Mouse (Mus musculus) kidney, adult 11 months (tissue): ENCODE results near the gene Baat.
A peak's percentile ranks its signal among the peaks of the same experiment; 100 is the strongest.
"Not testable (repeated sequence)": the region's sequence is repeated elsewhere in the genome, so short reads cannot be mapped to it uniquely, and the experiment has no call there.

Experiments
- DNase-seq: peaks from one replicate; pipeline ENCODE4 v3.0.0; 2022

Baat gene

GRCm38 (mm10) chr4:49480896-49481295 is 25.5 kb downstream of the Baat start:
- DNase-seq, result no peak

GRCm38 (mm10) chr4:49480104-49480760 is 26.1 kb downstream of the Baat start:
- peak; percentile 35 for DNase-seq

- DNase-seq, result not testable (repeated sequence)
These were observed 27.3 kb downstream of the Baat start for GRCm38 (mm10) chr4:49479035-49479434.

GRCm38 (mm10) chr4:49478118-49478877 is 28.1 kb downstream of the Baat start:
- DNase-seq, result peak; percentile 33

DNA sequence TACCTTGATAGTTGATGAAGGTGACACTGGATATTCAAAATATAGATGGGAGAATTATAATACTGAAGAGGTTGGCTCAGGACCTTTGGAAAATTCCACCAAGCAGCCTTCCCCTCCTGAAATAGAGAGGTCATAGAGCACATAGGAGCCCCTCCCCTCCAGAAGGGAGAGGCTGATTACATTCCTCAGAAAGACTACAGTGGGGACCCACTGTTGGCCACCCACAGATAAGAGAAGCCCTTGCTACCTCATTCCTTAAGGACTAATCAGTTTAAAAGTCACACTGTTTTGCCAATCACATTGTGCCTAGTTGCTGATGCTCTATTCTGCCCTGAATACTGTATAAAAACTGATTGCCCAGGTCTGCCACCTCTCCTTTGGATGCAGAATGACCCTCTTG is 31.8 kb downstream of the Baat start:
- DNase-seq, result no peak

DNA sequence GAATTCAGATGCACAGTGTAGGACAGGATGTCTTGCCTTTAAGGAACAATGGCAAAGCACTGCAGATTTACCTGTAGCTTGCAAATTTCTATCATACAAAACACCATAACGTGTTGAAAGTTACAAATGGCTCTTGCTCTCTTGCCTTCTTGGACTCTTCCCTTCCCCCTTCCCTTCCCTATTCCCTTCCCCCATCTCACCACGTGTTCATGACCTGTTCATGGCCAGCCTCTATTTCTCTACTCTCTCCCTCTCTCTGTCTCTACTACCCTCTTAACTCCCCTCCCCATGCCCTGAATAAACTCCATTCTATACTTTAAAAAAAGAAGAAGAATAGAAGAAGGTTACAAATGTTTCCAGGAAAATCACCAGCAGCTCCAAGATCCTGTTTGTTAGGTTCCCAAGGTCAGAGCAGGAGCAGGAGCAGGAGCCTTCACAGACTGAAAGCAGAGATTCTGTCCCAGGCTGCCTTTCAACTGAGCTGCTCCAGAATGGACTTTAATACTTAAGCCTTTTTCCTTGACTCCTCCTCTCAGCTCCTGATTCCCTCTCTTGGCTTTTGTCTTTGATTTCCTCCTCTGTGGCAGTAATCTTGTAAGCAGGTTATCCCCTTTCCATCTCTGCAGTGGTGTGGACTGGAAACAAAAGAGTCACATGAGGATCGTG is 32.8 kb downstream of the Baat start, which contains the start of gene Acnat1:
Gene Acnat1, minus strand, starts transcription at position 478 of the 666 bp plus-strand sequence.
- peak; percentile 65 for DNase-seq

GRCm38 (mm10) chr4:49469435-49470151 is 36.8 kb downstream of the Baat start:
- DNase-seq, result no peak

DNA sequence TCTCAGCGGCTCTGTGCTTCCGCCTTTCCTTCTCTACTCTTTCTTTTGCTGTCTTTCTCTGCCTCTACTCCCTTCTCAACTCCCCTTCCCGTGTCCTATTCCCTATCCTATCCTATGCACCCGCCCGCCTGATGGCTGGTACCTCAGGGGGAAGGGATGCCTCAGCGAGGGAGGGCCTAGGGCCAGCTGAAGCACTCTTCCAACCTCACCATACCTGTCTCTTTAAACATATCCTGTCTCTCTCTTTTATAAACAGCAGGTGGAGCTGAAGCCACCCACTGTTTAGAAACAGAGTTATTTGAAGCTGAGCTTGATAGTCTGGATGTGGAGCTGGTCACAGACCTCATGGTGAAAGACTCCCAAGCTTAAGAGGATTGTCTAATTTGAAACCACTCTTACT is 39.0 kb downstream of the Baat start:
- DNase-seq, result no peak

- no peak for DNase-seq
These were observed 50.2 kb downstream of the Baat start for GRCm38 (mm10) chr4:49456171-49456570.

GRCm38 (mm10) chr4:49451848-49452551 is 54.4 kb downstream of the Baat start:
- no peak for DNase-seq

DNA sequence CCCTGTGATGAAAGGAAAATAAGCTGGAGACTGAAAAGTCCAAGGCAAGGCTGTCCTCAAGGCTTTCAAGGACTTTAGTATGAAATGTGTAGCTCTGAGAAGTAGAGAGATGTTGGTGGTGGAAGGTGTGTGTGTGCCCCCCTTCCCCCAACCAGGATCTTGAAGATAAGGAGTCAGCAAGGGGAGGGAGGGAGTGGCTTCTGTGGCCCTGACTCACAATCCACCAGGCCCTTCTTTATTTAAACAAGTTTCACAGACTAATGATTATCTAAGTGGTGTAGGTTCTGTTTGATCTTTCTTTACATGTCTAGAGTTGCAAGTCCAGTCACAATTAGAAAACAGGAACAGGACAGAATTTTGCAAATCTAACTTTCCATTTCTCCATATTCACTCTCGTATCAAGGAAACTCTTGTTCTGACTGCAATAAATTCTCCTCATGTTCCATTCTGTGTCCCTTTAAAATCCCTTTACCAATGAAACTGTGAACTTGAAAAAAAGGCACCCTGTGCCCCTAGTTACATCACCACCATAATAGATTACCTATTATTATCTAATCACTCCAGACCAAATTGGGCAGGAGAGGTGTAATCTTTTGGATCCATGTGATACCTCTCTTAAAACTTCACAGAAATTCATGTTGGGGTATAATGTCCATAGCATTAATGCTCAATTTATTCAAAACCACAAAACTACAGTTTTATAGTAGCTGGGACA is 55.1 kb downstream of the Baat start:
- not testable (repeated sequence) for DNase-seq
